Mouse (Mus musculus) erythroid progenitor cell, adult 5-6 weeks (primary cell): ENCODE results near the gene Mgmt. TPM values are rescaled to one million over a fixed set of nuclear protein-coding genes. Genes with fewer than 3 reads are reported as not detected.

Experiments used
- ATAC-seq: replicated peaks from 2 replicates; pipeline ENCODE4 v1.8.0; 2016; ENCODE audit warnings: moderate number of reproducible peaks, mild to moderate bottlenecking, moderate TSS enrichment, inconsistent platforms; ENCODE audit not compliant: poor library complexity, low FRiP score, severe bottlenecking
- total RNA-seq, 2 experiments: library from RNA; stranded (forward) in 1 of 2; stranded (reverse) in 1 of 2; fragments of 150-400 nt in 1 of 2; fragments of 186-747, 209-891 nt in 1 of 2; gene quantifications; 2 replicates each; pipeline versions ENCODE4 v1.2.3 to v1.2.4; 2015 to 2017; ENCODE audit warnings: low replicate concordance in 2 of 2

The Mgmt gene
- total RNA-seq (2015; ENCODE audit: low replicate concordance) = not detected in 2 replicates
- 0.83 TPM in 1 of 2 replicates, not detected in the other for total RNA-seq (2017; ENCODE audit: low replicate concordance)

GRCm38 (mm10) chr7:136894106-136894986 lies at the start of gene Mgmt:
Gene Mgmt, plus strand, starts transcription at chr7:136894614.
- peak; percentile 91 for ATAC-seq

- no peak for ATAC-seq
These were observed 49.6 kb upstream of the Mgmt start for GRCm38 (mm10) chr7:136844835-136845234.

- no peak for ATAC-seq
These were observed 49.1 kb upstream of the Mgmt start for GRCm38 (mm10) chr7:136845321-136845720.

GRCm38 (mm10) chr7:136846086-136846620 lies 48.3 kb upstream of the Mgmt start:
- no peak for ATAC-seq

- ATAC-seq = no peak
These were observed 46.8 kb upstream of the Mgmt start for GRCm38 (mm10) chr7:136847601-136848000.

GRCm38 (mm10) chr7:136848761-136849160 lies 45.7 kb upstream of the Mgmt start:
- ATAC-seq = no peak

GRCm38 (mm10) chr7:136849811-136850210 lies 44.6 kb upstream of the Mgmt start:
- no peak for ATAC-seq

- no peak for ATAC-seq
These were observed 44.1 kb upstream of the Mgmt start for GRCm38 (mm10) chr7:136850339-136850738.

GRCm38 (mm10) chr7:136851946-136852345 lies 42.5 kb upstream of the Mgmt start:
- no peak for ATAC-seq

- ATAC-seq = no peak
These were observed 41.7 kb upstream of the Mgmt start for GRCm38 (mm10) chr7:136852721-136853120.

GRCm38 (mm10) chr7:136864677-136865463 lies 29.5 kb upstream of the Mgmt start:
- ATAC-seq = no peak

- ATAC-seq = no peak
These were observed 28.5 kb upstream of the Mgmt start for GRCm38 (mm10) chr7:136865876-136866275.

GRCm38 (mm10) chr7:136866535-136866934 lies 27.9 kb upstream of the Mgmt start:
- no peak for ATAC-seq

GRCm38 (mm10) chr7:136871535-136871934 lies 22.9 kb upstream of the Mgmt start:
- ATAC-seq = no peak

GRCm38 (mm10) chr7:136872059-136872458 lies 22.4 kb upstream of the Mgmt start:
- no peak for ATAC-seq

- no peak for ATAC-seq
These were observed 20.0 kb upstream of the Mgmt start for GRCm38 (mm10) chr7:136874396-136874795.

GRCm38 (mm10) chr7:136880386-136880785 lies 14.0 kb upstream of the Mgmt start:
- ATAC-seq = no peak

GRCm38 (mm10) chr7:136888161-136888560 lies 6.3 kb upstream of the Mgmt start:
- ATAC-seq = no peak

GRCm38 (mm10) chr7:136895356-136895755 lies 942 bp downstream of the Mgmt start:
- ATAC-seq = no peak

GRCm38 (mm10) chr7:136895851-136896250 lies 1.4 kb downstream of the Mgmt start:
- ATAC-seq = no peak
